Mouse (Mus musculus): ENCODE results near the gene Coro1c. TPM values are rescaled to one million over a fixed set of nuclear protein-coding genes. Genes with fewer than 3 reads are reported as not detected.
A peak's percentile ranks its signal among the peaks of the same experiment; 100 is the strongest.

Gene Coro1c
- polyA plus RNA-seq, 1 experiment: 2.0 TPM

DNA sequence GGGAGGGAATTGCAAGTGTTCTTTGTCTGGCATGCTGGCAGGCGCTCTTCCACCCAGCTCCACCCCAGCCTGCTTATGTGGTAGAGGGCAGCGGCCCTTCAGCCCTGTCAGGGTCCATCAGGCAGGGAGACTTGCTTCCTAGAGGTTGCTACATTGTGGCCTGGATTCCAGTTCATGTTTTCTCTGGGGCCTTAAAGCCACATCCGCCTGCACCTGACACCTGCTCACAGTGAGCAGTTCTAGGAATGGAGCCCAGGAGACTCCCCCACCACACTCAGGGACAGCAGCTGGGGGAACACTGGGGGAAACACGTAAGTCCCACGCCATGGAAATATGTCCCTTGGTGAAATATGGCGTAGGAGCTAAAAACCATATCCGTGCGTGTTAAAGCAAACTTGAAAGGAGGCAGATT is 76.1 kb downstream of the Coro1c start, which contains the start of gene Selplg:
Gene Selplg, minus strand, starts transcription at position 155 of the 412 bp plus-strand sequence.
- Histone ChIP-seq H3K36me3 (ENCODE audit: control insufficient read depth) (no peaks in the 10 kb centered on the region), H3K4me3 (replicated peaks) (no peak within 1 kb of the TSS), H3K27me3 (ENCODE audit: control insufficient read depth) (no peaks in the 10 kb centered on the region), H3K4me1 (ENCODE audit: control insufficient read depth) (peaks cover 19% of the 10 kb centered on the region), H3K9me3 (ENCODE audit: control insufficient read depth, low read length) (no peaks in the 10 kb centered on the region)
- no peak for TF ChIP-seq TAL1 (IDR thresholded peaks at IDR 0.05; ENCODE audit: low read length)
- no peak for TF ChIP-seq GATA1 (IDR thresholded peaks at IDR 0.05; ENCODE audit: low read length)

DNA sequence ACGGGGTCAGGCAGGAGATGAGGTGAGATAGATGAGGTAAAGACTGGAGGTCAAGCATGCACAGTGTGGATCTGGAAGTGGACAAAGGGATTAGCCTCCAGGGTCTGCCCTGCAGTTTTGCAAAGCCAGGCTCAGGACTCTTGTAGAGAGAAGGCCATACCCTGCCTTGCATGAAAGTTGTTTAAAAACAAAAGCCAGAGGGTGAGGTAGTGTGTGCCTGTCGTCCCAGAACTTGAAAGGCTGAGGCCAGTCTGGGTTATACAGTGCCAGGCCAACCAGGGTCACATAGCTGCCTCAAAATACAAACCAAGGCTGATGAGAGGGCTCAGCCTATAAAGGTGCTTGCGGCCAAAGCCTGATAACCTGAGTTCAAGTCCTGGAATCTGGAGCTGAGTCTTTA is 76.8 kb downstream of the Coro1c start:
- Histone ChIP-seq H3K9me3 (ENCODE audit: control insufficient read depth, low read length) (no peaks in the 10 kb centered on the region), H3K36me3 (ENCODE audit: control insufficient read depth) (no peaks in the 10 kb centered on the region), H3K27me3 (ENCODE audit: control insufficient read depth) (no peaks in the 10 kb centered on the region), H3K4me3 (replicated peaks) (no peak overlapping the region), H3K4me1 (ENCODE audit: control insufficient read depth) (peaks cover 19% of the 10 kb centered on the region)
- TF ChIP-seq GATA1 (IDR thresholded peaks at IDR 0.05; ENCODE audit: low read length) (no peak), TAL1 (IDR thresholded peaks at IDR 0.05; ENCODE audit: low read length) (no peak)

DNA sequence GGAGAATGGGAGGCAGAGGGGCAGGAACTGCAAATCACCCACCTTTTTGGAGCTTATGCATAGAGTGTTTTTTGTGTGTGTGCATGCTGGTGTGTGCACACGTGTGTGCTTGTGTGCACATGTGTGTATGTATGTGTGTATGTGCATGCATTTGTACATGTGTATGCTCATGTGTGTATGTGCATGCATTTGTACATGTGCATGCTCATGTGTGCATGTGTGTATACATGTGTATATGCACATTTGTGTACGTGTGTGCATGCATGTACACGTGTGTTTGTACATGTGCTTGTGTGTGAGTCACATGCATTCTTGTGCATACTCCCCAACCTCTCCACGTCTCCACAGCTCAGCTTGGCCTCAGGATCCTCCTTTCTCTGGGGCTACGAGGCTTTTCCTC is 77.8 kb downstream of the Coro1c start:
- peaks cover 19% of the 10 kb centered on the region for H3K4me1 ChIP-seq (ENCODE audit: control insufficient read depth)

DNA sequence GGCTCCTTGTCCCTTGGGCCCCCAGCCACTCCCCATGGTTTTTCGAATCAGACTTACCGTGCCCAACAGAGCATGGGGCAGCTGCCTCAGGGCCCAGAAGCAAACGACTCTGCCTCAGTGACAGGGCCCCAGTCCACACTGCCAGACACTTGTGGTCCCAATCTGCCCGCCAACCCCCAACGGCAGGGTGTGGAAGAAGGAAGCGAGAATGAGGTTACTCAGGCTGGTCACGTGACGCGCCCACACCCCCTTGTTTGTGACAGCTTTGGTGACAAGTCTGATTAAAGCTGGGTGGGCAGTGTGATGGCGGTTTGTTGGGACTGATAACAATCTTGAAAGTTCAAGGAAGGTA is 78.3 kb downstream of the Coro1c start:
- TF ChIP-seq TAL1 (IDR thresholded peaks at IDR 0.05; ENCODE audit: low read length) (no peak), GATA1 (IDR thresholded peaks at IDR 0.05; ENCODE audit: low read length) (no peak)
- Histone ChIP-seq H3K9me3 (ENCODE audit: control insufficient read depth, low read length) (no peaks in the 10 kb centered on the region), H3K4me1 (ENCODE audit: control insufficient read depth) (peaks cover 22% of the 10 kb centered on the region), H3K36me3 (ENCODE audit: control insufficient read depth) (no peaks in the 10 kb centered on the region), H3K27me3 (ENCODE audit: control insufficient read depth) (no peaks in the 10 kb centered on the region), H3K4me3 (replicated peaks) (peak overlapping the region; percentile 45)

More for the DNA sequence above, 77.8 kb downstream of the Coro1c start:
- Histone ChIP-seq H3K27me3 (ENCODE audit: control insufficient read depth) (no peaks in the 10 kb centered on the region), H3K36me3 (ENCODE audit: control insufficient read depth) (no peaks in the 10 kb centered on the region), H3K9me3 (ENCODE audit: control insufficient read depth, low read length) (no peaks in the 10 kb centered on the region), H3K4me3 (replicated peaks) (no peak overlapping the region)
- no peak for TF ChIP-seq TAL1 (IDR thresholded peaks at IDR 0.05; ENCODE audit: low read length)

DNA sequence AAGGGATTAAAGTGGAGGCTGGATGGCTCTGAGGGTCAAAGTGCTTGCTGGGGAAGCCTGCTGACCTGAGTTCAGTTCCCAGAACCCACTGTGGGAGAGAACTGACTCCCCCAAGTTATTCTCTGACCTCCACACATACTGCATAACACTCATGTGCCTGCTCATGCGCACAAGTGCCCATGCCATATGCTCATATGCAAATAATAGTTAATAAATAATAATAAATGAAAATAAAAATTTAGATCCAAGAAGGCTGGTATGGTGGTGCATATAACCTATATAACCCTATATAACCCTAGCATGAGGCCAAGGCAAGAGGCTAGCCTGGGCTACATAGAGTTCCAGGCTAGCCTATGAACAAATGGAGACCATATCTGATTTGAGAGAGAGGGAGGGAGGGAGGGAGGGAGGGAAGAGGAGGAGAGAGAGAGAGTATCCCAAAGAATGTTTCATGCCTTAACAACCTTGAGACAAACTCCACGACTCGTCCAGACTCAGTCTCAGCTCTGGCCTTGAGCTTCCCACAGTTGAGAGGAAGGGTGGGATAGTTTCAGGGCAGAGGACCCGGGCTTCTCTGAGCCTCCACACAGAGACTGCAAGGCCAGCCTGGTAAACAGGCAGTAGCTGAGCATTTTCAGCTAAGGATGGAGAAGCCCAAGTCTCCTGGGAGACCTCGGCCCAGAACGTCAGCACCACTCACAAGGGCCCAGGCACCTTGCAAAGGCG is 78.8 kb downstream of the Coro1c start:
- H3K27me3 ChIP-seq (ENCODE audit: control insufficient read depth): no peaks in the 10 kb centered on the region
- TF ChIP-seq GATA1 (IDR thresholded peaks at IDR 0.05; ENCODE audit: low read length): no peak
- no peak for TF ChIP-seq TAL1 (IDR thresholded peaks at IDR 0.05; ENCODE audit: low read length)
- peaks cover 24% of the 10 kb centered on the region for H3K4me1 ChIP-seq (ENCODE audit: control insufficient read depth)
- H3K9me3 ChIP-seq (ENCODE audit: control insufficient read depth, low read length): no peaks in the 10 kb centered on the region
- peak overlapping the region; percentile 45 for H3K4me3 ChIP-seq (replicated peaks)
- H3K36me3 ChIP-seq (ENCODE audit: control insufficient read depth): no peaks in the 10 kb centered on the region

DNA sequence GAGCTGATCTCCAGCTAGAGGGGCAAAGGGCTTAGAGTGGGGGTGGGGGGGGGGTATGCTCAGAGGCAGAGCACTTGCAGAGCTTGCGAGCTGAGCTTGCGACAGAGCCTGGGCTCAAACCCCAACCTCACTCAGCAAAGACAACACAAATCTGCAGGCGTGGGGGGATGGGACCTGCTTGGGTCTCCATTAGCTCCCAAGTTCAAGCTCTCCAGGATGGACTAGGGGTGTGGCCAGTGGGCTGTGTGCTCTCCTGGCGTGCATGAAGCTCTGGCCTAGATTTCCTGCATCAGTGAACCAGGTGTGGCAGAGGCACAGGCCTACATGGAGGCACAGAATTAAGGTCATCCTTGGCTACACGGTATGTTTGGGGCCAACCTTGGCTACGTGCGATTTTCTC is 80.1 kb downstream of the Coro1c start:
- TF ChIP-seq GATA1 (IDR thresholded peaks at IDR 0.05; ENCODE audit: low read length) (no peak), TAL1 (IDR thresholded peaks at IDR 0.05; ENCODE audit: low read length) (no peak)
- no peaks in the 10 kb centered on the region for H3K9me3 ChIP-seq (ENCODE audit: control insufficient read depth, low read length)
- peaks cover 24% of the 10 kb centered on the region for H3K4me1 ChIP-seq (ENCODE audit: control insufficient read depth)
- H3K4me3 ChIP-seq (replicated peaks): no peak overlapping the region
- no peaks in the 10 kb centered on the region for H3K36me3 ChIP-seq (ENCODE audit: control insufficient read depth)
- H3K27me3 ChIP-seq (ENCODE audit: control insufficient read depth): no peaks in the 10 kb centered on the region

DNA sequence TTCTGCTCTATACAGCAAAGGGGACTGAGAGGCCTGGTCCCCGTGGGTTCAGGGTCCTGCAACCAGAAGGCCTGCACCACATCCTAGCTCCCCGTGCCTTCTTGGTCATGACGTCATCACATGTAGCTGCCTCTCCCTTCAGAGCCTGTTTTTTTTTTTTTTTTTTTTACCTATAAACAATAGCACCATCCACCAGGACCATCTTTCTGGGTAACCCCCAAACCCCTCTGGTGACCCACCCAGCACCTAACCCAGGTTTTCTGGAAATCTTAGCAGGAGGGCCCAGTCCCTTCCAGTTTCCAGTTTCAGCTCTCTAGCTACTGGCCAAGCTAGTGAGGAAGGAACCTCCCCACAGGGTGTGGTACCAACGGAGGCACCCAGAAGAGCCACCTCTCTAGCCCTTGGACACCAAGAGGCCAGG is 80.6 kb downstream of the Coro1c start:
- TF ChIP-seq GATA1 (IDR thresholded peaks at IDR 0.05; ENCODE audit: low read length) (no peak), TAL1 (IDR thresholded peaks at IDR 0.05; ENCODE audit: low read length) (no peak)
- Histone ChIP-seq H3K4me3 (replicated peaks) (no peak overlapping the region), H3K27me3 (ENCODE audit: control insufficient read depth) (no peaks in the 10 kb centered on the region), H3K36me3 (ENCODE audit: control insufficient read depth) (no peaks in the 10 kb centered on the region), H3K9me3 (ENCODE audit: control insufficient read depth, low read length) (no peaks in the 10 kb centered on the region), H3K4me1 (ENCODE audit: control insufficient read depth) (peaks cover 24% of the 10 kb centered on the region)

DNA sequence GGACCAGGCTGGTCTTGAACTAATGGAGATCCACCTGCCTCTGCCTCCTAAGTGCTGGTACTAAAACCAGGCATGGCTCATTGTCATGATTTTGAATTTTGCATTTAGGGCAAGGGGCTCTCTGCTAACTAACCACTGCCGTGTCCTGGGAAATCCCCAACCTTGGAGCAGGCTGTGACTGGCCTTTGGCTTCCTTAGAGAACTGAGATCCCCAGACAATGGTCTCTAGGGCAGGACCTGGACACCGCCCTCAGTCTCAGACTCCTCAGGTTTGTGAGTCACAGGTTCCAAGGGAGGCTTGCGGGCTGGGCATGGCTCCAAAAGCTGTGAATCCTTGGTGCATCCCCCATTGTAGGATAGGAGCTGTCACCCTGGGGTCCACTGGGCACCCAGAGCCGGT is 81.9 kb downstream of the Coro1c start:
- Histone ChIP-seq H3K9me3 (ENCODE audit: control insufficient read depth, low read length) (no peaks in the 10 kb centered on the region), H3K36me3 (ENCODE audit: control insufficient read depth) (no peaks in the 10 kb centered on the region), H3K4me3 (replicated peaks) (no peak overlapping the region), H3K4me1 (ENCODE audit: control insufficient read depth) (peaks cover 22% of the 10 kb centered on the region), H3K27me3 (ENCODE audit: control insufficient read depth) (no peaks in the 10 kb centered on the region)
- TF ChIP-seq GATA1 (IDR thresholded peaks at IDR 0.05; ENCODE audit: low read length) (no peak), TAL1 (IDR thresholded peaks at IDR 0.05; ENCODE audit: low read length) (no peak)

DNA sequence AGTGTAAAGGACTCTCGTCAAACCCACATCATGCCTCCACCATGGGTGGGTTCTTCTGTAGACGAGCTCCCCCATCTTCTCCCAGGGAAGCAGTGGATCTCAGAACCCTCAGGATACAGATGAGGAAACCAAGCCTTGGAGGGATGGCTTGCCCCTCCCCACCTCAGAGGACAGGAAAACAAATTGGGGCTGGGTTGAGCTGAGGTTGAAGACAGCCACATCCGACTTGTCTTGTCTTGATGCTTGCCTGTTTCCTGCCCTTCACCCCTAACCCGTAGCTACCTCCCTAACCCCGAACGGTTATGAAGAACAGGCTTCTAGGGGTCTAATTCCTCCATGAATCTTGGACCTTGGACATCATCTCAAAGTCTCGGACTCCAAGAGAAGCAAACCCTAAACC is 83.0 kb downstream of the Coro1c start:
- Histone ChIP-seq H3K9me3 (ENCODE audit: control insufficient read depth, low read length) (no peaks in the 10 kb centered on the region), H3K36me3 (ENCODE audit: control insufficient read depth) (no peaks in the 10 kb centered on the region), H3K4me3 (replicated peaks) (no peak overlapping the region), H3K27me3 (ENCODE audit: control insufficient read depth) (no peaks in the 10 kb centered on the region), H3K4me1 (ENCODE audit: control insufficient read depth) (peaks cover 19% of the 10 kb centered on the region)
- TF ChIP-seq TAL1 (IDR thresholded peaks at IDR 0.05; ENCODE audit: low read length) (no peak), GATA1 (IDR thresholded peaks at IDR 0.05; ENCODE audit: low read length) (no peak)

DNA sequence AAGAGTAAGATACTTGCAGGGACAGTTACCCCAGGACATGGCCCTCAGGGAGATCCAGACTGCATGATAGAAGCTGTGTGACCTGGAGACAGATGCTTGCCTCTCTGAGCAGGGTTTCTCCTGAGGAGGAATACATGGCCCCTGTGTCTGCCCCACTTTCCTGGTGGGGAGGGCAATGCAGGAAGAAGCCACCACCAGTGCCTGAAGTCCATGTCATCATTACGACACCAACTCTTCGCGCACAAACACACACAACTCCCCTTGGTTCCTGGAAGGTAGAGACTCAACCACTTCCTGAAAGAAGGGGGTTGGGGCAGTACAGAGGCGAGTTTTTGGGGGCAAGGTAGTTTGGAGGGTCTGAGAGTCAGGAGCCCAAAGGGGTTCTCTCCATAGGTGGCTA is 84.3 kb downstream of the Coro1c start:
- Histone ChIP-seq H3K4me3 (replicated peaks) (no peak overlapping the region), H3K4me1 (ENCODE audit: control insufficient read depth) (peaks cover 11% of the 10 kb centered on the region), H3K27me3 (ENCODE audit: control insufficient read depth) (no peaks in the 10 kb centered on the region), H3K36me3 (ENCODE audit: control insufficient read depth) (no peaks in the 10 kb centered on the region), H3K9me3 (ENCODE audit: control insufficient read depth, low read length) (no peaks in the 10 kb centered on the region)
- TF ChIP-seq GATA1 (IDR thresholded peaks at IDR 0.05; ENCODE audit: low read length) (no peak), TAL1 (IDR thresholded peaks at IDR 0.05; ENCODE audit: low read length) (no peak)
